Mouse (Mus musculus): Measurements from ENCODE around the gene Ap3b1. TPM values are rescaled to one million over a fixed set of nuclear protein-coding genes. Genes with fewer than 3 reads are reported as not detected.

Gene Ap3b1
- total RNA-seq, 2 experiments from 2014 or later: 23.5 to 25.9 TPM

DNA sequence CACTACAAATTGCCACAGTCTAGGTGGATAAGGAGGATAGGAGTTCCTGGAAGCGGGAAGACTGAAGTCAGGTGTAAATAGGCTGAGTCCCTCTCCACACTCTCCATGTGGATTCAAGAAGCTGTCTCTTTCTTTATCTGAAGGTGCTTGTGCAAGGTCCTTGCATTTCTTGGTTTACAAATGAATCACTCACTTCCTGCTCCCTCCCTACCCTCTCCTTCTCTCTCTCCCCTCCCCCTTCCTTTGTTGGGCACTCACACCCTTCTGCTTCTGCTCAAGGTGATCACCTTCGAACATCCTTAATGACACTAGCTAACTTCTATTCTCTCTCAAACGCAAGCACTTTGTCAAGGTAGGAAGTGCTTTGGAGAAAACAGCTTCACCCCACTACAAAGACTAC, 84.7 kb downstream of the Ap3b1 start:
- DNase-seq (ENCODE audit: low spot score): no peak
- intact Hi-C loops (cut with DNase I): no loop called here

DNA sequence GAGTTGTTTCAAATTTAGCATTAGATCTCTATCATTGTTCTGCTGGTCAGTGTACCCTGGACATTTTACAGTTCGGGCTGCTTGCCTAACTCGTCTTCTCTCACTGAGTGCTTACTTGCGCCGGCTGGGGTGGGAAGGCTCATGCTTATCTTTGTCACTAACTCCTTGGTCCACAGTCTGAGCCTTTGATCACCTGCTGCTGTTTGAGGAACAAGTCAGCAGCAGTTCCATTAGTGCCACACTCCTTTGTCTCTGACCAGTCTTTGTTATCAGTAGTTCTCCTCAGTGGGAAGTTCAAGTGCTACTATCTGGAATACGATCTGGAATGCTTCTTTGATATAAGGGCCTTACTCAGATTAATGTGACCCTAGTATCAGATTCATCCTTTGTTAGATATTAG, 86.3 kb downstream of the Ap3b1 start:
- no peak for DNase-seq (ENCODE audit: low spot score)
- intact Hi-C loops (cut with DNase I): no loop called here

DNA sequence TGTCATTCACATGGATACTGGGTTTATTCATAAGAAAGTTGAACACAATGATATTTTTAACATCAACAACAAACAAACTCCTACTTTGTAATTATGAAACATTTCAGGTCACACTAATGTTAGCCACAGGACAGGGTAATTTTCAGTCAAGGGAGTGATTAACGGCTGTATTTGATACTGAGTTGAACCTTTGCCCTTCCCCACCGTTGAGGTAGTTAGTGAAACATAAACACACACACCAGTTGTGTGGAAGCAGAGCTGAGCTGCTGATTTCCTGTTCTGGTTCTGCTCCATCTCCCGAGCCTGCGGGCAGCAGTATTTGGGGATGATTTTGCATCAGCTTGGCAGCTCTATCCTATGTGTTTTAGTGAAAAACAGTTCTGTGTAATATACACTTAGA, 88.2 kb downstream of the Ap3b1 start:
- no peak for DNase-seq (ENCODE audit: low spot score)
- intact Hi-C loops (cut with DNase I): no loop called here

DNA sequence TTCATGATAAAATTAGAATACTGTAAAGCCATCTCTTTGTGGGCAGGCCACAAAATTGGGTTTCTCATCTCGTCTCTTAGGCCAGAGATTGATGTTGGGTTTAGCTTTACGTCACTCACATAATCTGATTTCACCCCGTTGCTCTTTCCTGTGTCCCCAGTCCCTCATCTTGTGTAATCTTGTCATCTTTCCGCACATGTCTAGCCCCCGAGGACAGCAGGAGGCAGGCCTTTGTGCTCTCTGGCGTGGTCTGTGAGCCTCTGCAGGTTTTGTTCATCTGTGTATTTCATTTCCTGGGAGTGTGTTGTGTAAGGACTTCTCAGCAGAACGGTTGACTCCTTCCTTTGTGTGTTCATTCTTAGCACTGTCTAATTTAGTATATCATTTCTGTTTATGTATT, 90.8 kb downstream of the Ap3b1 start:
- intact Hi-C loops (cut with DNase I): no loop called here
- DNase-seq (ENCODE audit: low spot score): no peak

DNA sequence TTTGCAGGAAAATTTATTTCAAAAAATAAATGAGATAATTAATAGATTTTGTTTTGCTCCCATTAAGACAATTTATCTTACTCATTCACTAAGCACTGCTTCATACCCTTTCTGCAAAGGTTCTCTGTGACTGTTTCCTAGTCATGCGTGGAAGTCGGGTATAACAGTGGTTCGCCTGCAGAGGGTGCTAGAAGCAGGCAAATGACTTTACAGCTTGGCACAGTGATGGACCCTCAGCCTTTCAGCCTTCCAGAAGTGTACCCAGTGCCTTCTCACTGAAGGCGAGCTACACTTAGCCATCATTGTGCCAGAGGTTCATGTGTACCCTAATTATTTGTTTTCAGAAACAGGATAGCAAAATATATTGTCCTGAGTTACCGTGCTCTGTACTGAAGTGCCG, 92.5 kb downstream of the Ap3b1 start:
- no peak for DNase-seq (ENCODE audit: low spot score)
- intact Hi-C loops (cut with DNase I): loop anchor here (5.0 kb wide), 1 partner anchor 491 kb away; no protein-coding TSS in a partner anchor

DNA sequence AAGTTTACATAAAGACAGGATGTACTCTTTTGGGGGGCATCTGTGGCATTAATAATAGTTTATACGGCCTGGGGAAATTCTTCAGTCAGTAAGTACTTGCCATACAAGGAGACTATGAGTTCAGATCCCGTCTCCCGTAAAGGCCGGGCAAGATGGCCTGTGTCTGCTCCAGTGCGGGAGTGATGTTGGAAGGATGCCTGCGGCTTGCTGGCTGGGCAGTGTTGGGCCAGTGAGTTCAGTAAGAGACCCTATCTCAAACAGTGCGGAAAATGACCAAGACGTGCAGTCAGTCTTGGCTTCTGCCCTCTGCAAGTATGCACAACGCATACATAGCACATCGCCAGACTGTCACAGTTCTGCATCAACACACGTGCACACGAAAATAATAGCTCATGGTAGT, 95.4 kb downstream of the Ap3b1 start:
- intact Hi-C loops (cut with DNase I): loop anchor here (5.0 kb wide), 1 partner anchor 488 kb away; no protein-coding TSS in a partner anchor
- DNase-seq (ENCODE audit: low spot score): no peak

DNA sequence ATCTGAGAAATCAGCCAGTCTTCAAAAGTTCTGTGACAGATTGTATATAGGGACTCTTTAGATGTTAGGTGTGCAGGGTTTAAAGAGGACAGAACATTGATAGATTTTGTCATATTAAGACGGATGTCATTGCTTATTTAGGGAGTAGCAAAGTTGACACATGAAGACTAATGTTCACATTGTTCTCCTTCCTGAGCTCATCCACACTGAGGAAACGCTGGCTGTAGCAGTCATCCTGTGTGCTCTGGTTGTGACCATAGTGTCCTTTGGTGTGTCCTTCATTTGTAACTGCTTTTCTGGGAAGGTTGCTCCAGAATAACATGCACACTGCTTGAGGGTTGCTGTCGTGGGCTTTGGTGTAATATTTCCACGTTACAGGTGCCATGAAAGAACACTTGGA, 100.4 kb downstream of the Ap3b1 start:
- intact Hi-C loops (cut with DNase I): no loop called here
- DNase-seq (ENCODE audit: low spot score): no peak

DNA sequence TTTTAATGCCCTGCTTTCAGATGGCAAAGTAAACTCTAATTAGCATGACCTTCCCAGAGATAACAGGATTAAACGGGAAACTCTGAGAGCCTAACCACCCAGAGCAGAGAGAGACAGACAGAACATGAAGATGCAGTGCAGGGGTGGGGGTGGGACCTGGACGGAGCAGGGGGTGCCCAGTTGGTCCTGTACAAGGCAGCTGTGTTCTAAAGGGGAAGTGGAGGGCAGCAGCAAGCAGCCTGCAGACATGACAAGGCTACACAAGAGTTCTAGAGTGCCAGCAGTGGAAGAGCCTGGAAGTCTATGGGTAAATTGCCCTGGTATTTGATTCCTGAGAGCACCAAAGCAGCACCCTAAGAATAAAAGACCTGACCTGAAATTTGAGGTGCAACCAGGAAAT, 105.5 kb downstream of the Ap3b1 start:
- DNase-seq (ENCODE audit: low spot score): no peak
- intact Hi-C loops (cut with DNase I): no loop called here

DNA sequence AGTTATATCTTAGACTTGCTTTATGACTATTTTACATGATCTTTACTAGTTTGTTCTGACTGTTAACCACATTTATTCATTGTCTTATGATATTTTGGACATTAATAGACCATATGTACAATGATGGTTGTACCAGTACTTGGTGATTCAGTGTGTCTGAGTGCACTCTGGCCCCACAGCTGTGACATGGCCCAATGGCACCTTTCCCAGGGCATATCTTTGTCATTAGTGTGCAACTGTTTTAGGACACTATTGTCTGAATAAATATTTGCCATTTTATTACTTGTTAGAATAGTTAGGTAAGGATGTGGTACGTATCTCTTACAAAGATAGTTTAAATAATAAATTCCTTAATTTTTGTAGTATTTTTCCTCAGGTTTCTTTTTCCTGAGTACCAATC, 109.8 kb downstream of the Ap3b1 start:
- DNase-seq (ENCODE audit: low spot score): no peak
- intact Hi-C loops (cut with DNase I): no loop called here

DNA sequence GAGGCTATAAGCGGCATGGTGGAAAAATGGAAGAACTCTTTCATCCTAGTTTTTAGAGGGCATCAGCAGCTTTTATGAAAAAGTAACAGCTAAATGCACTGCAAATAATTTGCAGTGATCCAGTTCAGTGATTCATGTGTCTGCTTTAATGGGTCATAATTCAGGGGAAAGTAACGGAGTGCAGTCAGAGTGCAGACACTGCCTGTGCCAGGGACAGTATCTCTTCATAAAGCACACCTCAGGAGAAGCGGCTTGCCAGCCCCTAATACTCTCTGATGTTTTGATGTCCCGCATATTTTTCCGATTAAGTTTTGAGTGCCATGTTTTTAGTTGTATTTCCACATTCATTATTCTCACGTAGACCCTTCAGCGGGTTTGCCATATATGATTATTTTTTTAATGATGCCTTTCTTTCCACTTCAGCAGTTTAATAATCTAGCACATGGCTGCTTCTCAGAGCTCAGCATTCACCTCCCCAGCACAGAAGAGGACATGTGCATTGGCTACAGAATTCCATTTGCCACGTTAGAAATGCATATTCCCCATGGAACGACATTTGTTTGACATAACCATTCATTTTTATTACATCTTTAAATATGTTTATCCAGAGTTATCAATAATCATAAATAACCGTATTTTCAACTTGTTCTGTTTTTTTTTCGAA, 112.4 kb downstream of the Ap3b1 start:
- intact Hi-C loops (cut with DNase I): no loop called here
- no peak for DNase-seq (ENCODE audit: low spot score)

DNA sequence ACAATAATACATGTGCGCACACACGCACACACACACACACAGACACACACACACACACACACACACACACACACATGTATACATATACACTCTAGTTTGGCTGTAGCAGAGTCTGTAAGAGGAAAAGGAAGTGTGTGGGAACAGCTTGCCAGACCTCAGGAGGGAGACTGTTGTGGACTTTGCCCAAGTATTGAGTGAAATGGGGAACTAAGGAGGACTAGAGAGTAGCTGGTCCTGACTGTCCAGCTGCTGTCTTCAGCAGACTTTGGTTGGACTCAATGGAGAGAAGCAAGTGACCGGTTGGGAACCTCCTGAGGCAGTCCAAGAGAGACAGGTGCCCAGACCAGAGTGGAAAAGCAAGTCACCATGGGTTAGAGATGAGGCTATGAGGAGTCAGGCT, 117.4 kb downstream of the Ap3b1 start:
- intact Hi-C loops (cut with DNase I): no loop called here
- no peak for DNase-seq (ENCODE audit: low spot score)

DNA sequence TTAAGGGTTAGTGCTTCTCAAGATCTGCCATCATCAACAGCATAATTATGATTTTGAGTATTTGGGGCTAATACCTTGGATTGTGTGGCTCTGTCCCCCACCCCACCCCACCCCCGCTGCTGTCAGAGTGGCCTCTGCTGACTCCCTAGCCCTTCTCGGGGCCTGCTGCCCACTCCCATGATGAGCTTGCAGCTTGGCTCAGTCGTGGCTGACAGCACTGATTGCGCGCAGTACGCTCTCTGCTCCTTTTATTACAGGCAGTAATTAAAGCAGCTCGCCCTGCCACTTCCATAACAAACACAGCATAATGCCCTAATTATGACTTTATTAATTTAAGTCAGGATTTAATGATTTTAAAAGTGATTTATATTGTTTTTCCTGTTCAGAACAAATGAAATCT, 121.5 kb downstream of the Ap3b1 start:
- DNase-seq (ENCODE audit: low spot score): no peak
- intact Hi-C loops (cut with DNase I): no loop called here

DNA sequence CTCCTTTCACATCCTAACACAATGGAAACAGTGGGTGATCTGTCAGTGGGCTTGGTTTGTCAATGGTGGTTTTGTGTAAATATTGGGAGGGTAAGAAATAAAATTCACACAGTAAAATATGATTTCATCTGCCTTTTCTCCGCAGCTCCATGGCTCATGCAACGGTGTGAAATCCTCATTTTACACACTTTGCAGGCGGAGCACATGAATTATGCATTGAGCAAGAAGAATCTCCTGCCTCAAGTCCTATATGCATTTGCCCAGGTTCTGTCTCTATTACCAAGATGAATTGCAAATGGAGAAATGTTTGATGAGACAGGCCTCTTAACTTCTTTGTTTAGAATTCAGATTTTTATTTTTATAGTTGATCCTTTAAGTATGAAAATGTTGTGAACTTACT, 131.9 kb downstream of the Ap3b1 start:
- intact Hi-C loops (cut with DNase I): no loop called here
- DNase-seq (ENCODE audit: low spot score): no peak

DNA sequence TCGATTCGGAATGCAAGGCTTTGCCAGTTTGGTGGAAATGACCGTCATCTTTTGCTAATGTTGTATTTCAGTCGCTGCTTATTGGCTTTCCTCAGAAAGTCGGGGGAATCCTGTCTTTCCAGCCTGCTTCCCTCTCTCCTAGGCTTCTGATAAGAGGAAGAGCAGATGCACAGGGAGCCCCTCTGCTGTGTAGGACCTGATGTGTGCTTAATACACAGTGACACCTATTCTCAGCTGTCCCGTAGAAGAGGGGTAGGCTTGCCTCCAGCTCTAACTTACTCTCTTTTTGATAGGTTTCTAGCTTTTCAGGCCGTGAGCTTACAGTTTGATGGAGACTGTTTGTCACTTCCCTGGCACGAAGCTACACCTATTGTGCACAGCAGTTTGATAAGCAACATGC, 132.4 kb downstream of the Ap3b1 start:
- DNase-seq (ENCODE audit: low spot score): no peak
- intact Hi-C loops (cut with DNase I): no loop called here

DNA sequence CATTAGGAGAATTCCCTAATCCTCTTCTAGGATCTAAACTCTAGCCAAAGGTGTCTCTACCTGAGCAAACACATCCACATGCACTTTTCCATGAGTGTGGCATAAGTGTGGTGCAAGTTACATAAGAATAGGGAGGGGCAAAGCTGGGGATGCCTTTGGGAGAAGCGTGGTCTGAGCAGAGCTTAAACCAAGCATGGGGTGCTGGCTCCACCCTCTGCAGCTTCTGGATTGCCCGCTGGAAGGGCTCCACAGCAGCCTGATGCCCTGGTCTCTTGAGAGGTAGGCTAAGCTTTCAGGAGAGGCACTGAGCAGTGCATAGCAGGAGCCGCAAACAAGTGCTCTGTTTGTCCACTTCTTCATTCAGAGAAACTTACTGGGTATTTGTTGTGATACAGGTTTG, 138.8 kb downstream of the Ap3b1 start:
- intact Hi-C loops (cut with DNase I): no loop called here
- no peak for DNase-seq (ENCODE audit: low spot score)

DNA sequence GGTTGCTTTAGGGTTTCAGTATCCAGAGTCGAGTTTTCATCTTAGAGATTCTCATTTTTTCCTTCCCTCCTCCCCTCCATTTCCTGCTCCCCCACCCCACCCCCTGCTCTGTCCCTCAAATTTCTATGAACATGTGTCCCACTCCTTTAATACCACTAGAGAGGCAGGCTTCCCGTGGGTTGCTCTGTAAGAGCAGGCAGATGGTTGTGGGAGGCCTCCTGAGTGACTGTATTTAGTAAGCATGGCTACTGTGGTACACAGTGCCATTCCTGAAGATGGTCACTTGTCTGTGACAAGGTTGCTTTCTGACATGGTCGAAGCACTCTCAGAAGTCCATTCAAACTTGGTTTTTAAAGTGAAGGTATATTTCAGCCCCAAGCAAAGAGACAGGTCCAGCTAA, 147.7 kb downstream of the Ap3b1 start:
- no peak for DNase-seq (ENCODE audit: low spot score)
- intact Hi-C loops (cut with DNase I): no loop called here

DNA sequence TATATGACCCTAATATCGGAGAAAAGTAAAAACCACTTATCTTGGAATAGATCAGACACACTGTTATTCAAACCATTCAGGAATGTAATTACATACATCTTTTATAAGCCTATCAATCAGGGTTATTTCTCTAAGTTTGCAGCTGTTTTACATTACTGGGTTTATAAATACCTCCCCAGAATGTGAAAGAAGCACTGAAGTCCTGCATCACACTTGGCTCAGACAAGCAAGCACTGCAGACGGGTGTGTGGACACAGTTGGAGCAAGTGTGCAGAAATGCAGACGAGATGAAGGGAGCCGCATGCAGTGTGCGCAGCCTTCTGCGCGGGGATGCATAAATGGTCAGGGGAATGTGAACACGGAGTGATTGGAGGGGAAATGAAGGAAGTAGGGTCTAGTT, 149.6 kb downstream of the Ap3b1 start:
- DNase-seq (ENCODE audit: low spot score): no peak
- intact Hi-C loops (cut with DNase I): no loop called here

DNA sequence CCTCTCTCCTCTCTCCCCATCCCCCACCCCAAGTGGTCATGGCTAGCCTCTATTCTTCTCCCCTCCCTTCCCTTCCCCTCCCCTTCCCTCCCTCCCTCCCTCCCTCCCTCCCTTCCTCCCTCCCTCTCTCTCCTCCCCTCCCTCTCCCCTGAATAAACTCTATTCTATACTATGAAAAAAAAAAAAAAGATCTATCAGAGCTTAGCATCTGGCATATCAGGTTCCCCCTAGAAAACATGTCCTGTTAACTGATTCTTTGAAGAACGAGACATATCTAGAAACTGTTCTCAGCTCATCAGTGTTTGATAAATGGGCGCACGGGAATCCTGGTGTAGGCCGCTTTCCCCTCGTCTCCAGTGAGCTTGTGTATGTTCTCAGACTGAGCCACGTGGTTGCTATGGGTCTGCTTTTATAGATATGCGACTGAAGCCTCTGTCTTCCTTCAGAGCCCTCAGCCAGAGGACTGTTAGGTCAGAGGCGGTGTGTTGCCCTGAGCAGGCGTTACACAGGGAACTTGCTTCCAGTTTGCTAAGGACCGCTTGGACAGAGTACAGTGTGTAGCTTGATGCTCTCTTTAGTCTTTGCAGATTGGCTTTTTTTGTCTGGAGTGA, 154.5 kb downstream of the Ap3b1 start:
- no peak for DNase-seq (ENCODE audit: low spot score)
- intact Hi-C loops (cut with DNase I): no loop called here

DNA sequence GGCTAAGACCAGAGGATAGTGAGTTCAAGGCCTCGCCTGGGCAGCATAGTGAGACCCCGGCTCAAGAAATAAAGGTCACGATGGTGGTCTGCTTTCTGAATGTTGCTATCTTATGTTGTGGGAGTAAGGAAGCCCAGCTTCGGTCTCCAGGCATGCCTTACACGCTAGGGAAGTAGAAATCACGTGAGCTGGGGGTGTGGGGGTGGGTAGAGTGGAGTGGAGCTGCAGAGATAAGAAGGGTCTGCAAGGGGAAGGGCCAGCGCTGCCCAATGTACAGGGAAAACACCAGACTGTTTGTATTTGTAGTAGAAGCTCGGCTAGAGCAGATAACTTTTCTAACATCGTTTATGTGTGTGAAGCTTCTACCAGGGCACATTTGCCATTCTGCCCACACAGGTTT, 155.1 kb downstream of the Ap3b1 start:
- intact Hi-C loops (cut with DNase I): no loop called here
- no peak for DNase-seq (ENCODE audit: low spot score)

DNA sequence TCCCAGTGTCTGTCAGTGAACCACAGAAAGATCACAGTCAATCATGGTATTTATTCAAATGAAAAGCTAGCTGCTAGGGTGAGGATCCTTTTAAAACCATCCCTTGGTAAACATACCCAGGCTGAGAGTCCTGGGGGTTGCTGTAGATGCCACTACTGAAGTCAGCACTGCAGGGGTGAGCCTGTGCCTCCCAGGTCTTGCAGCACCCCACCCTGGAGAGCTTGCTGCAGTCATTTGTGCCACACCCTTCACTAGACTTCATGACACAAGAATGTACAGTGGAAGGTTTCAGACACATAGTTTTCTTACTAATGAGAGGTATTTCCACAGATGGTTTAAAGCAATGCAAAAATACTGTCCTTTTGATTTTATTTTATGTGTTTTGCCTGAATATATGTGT, 156.2 kb downstream of the Ap3b1 start:
- no peak for DNase-seq (ENCODE audit: low spot score)
- intact Hi-C loops (cut with DNase I): no loop called here

DNA sequence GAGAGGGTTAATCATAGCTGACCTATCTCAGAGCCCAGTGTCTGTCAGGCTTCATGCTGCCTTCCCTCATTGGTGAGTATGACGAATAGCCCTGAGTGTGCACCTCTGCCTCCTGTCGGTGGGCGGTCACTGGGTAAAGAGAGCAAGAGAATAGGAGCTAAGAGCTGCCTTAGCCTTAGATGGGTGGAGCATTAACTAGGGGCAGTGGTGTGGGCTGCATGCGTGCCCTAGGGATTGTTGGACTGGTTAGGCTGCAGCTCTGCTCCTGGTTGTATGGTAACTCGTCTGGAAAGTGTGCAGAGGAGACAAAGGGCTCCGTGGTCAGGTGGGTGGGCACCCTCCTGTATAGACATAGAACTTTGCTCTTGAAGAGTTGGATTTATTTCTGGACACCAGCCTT, 157.8 kb downstream of the Ap3b1 start:
- DNase-seq (ENCODE audit: low spot score): no peak
- intact Hi-C loops (cut with DNase I): no loop called here

DNA sequence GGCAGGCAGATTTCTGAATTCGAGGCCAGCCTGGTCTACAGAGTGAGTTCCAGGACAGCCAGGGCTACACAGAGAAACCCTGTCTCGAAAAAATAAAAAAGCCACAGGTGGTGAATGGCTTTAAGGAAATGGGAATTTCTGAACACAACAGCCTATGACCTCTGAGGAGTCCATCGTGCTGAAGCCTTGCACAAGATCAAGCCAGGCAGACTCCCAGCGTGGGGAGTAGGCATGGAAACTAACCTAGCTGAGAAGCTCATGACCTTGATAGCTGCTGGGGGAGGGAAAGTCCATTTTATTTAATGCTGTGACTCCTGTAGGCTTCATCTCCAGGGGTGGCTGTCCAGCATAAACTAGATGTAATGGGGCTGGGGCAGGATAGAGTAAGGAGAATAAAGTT, 159.4 kb downstream of the Ap3b1 start:
- DNase-seq (ENCODE audit: low spot score): no peak
- intact Hi-C loops (cut with DNase I): no loop called here

Data from heart, postnatal 25 days (tissue).